11 mouse cellular contexts compared by ENCODE assay signal in genomic region chr2:157074186-157074724, GRCm38 (mm10). TPM values are rescaled to one million over a fixed set of nuclear protein-coding genes. Genes with fewer than 3 reads are reported as not detected.
DNase-seq lines count a peak whose midpoint lies in the region; ATAC-seq lines count a peak whose summit lies in the region.
"Had no signal": no experiment of that assay in that cellular context is flagged by ENCODE, and none has a peak within 500 bp of the region (broad histone marks: within the 10 kb centered on the region; RNA-seq: fewer than 3 reads in every experiment).

No protein-coding gene starts in this region.

- peak overlapping the region; percentile 44 for H3K27ac ChIP-seq in heart, embryonic 12.5 days (ENCODE audit: poor library complexity, severe bottlenecking)
- peak overlapping the region; percentile 40; the same call in 1 of the 2 replicates for H3K27ac ChIP-seq in embryonic facial prominence, embryonic 13.5 days
- peak overlapping the region; percentile 96 for H3K27ac ChIP-seq in lung, embryonic 15.5 days

- no peaks in the 10 kb centered on the region for H3K27me3 ChIP-seq in heart, embryonic 12.5 days (replicated peaks)
- no peaks in the 10 kb centered on the region for H3K27me3 ChIP-seq in embryonic facial prominence, embryonic 13.5 days
- H3K27me3 ChIP-seq in lung, embryonic 15.5 days: no peaks in the 10 kb centered on the region

- H3K4me1 ChIP-seq in heart, embryonic 12.5 days (replicated peaks): peaks cover 82% of the 10 kb centered on the region
- peaks cover 85% of the 10 kb centered on the region for H3K4me1 ChIP-seq in embryonic facial prominence, embryonic 13.5 days
- peaks cover 82% of the 10 kb centered on the region for H3K4me1 ChIP-seq in lung, embryonic 15.5 days

- no peak overlapping the region for H3K4me3 ChIP-seq in heart, embryonic 12.5 days
- H3K4me3 ChIP-seq in embryonic facial prominence, embryonic 13.5 days: no peak overlapping the region
- peak overlapping the region; percentile 15 for H3K4me3 ChIP-seq in lung, embryonic 15.5 days

- H3K9me3 ChIP-seq in heart, embryonic 12.5 days (replicated peaks): no peaks in the 10 kb centered on the region
- H3K9me3 ChIP-seq in embryonic facial prominence, embryonic 13.5 days: no peaks in the 10 kb centered on the region
- no peaks in the 10 kb centered on the region for H3K9me3 ChIP-seq in lung, embryonic 15.5 days

- DNase-seq in heart, postnatal 25 days (ENCODE audit: low spot score): no peak
- peak; percentile 52 for DNase-seq in adipocyte (ENCODE audit: low spot score)
- no peak for DNase-seq in frontal cortex, postnatal 25 days (ENCODE audit: low spot score in 2 of 2)
- DNase-seq in thymus, postnatal 25 days: no peak
- DNase-seq in left cerebral cortex, adult 8-10 months (ENCODE audit: low spot score in 2 of 2): no peak

- no peak for ATAC-seq in heart, embryonic 12.5 days (ENCODE audit: insufficient number of reproducible peaks, low FRiP score)
- no peak for ATAC-seq in embryonic facial prominence, embryonic 13.5 days (ENCODE audit: insufficient number of reproducible peaks, insufficient read depth, low FRiP score, low TSS enrichment, low read depth)
- no peak for ATAC-seq in lung, embryonic 15.5 days (ENCODE audit: borderline replicate concordance, extremely low read depth, low FRiP score, low TSS enrichment)

- WGBS in heart, embryonic 12.5 days: 78% methylated on average over 9 of the region's 9 CpGs
- 69% methylated on average over 9 of the region's 9 CpGs for WGBS in embryonic facial prominence, embryonic 13.5 days
- 65% methylated on average over 9 of the region's 9 CpGs for WGBS in lung, embryonic 15.5 days

- 0 out of 2 replicates have a peak overlapping the region, but pooled peaks have one; percentile 25 for H3K9ac ChIP-seq in heart, embryonic 12.5 days
- H3K9ac ChIP-seq in embryonic facial prominence, embryonic 13.5 days: 0 out of 2 replicates have a peak overlapping the region, but pooled peaks have one; percentile 22
- H3K9ac ChIP-seq in lung, embryonic 15.5 days: peak overlapping the region; percentile 2; the same call in 1 of the 2 replicates

- H3K36me3 ChIP-seq in heart, embryonic 12.5 days: 0 out of 2 replicates have a peak, but pooled peaks cover 5% of the 10 kb centered on the region
- peaks cover 25% of the 10 kb centered on the region; the same call in 1 of the 2 replicates for H3K36me3 ChIP-seq in embryonic facial prominence, embryonic 13.5 days
- H3K36me3 ChIP-seq in lung, embryonic 15.5 days: no peaks in the 10 kb centered on the region; the same call in 1 of the 2 replicates

- intact Hi-C loops in heart, postnatal 25 days (cut with DNase I): no loop called here

- peak overlapping the region; percentile 3; the same call in 1 of the 2 replicates for H3K4me2 ChIP-seq in heart, embryonic 12.5 days
- peak overlapping the region; percentile 96 for H3K4me2 ChIP-seq in embryonic facial prominence, embryonic 13.5 days
- peak overlapping the region; percentile 79 for H3K4me2 ChIP-seq in lung, embryonic 15.5 days

RNA-seq across cellular contexts. Expression of gene Soga1, which starts 4.8 kb away (rescaled TPM):
- 4.5 and 5.2 TPM in 2 replicates for polyA plus RNA-seq in heart, embryonic 12.5 days (2016; fragmentation: Nextera tagmentation; extraction: Ambion mirVana)
- 10 to 100 TPM; 11.9 to 14.1 TPM for total RNA-seq in heart, postnatal 25 days (2021)
- polyA plus RNA-seq in embryonic facial prominence, embryonic 13.5 days (2015; fragmentation: Nextera tagmentation; extraction: Ambion mirVana): 4.6 and 7.1 TPM in 2 replicates
- 4.1 and 5.1 TPM in 2 replicates for polyA plus RNA-seq in lung, embryonic 15.5 days (2015; fragmentation: Nextera tagmentation; extraction: Ambion mirVana)
- total RNA-seq in left cerebral cortex, adult 8-10 months (2022): 10 to 100 TPM; 19.4 to 25.6 (median 22.0) TPM

RNA-seq across cellular contexts. Expression of gene Tldc2, which starts 12.6 kb away (rescaled TPM):
- not detected in 2 replicates for polyA plus RNA-seq in heart, embryonic 12.5 days (2016; fragmentation: Nextera tagmentation; extraction: Ambion mirVana)
- not detected for total RNA-seq in heart, postnatal 25 days (2021)
- not detected in 2 replicates for polyA plus RNA-seq in embryonic facial prominence, embryonic 13.5 days (2015; fragmentation: Nextera tagmentation; extraction: Ambion mirVana)
- not detected in 2 replicates for polyA plus RNA-seq in lung, embryonic 15.5 days (2015; fragmentation: Nextera tagmentation; extraction: Ambion mirVana)
- not detected for total RNA-seq in left cerebral cortex, adult 8-10 months (2022)
- total RNA-seq: heart, adult 18-20 months; MEL had no signal
- polyA plus RNA-seq: neural tube, embryonic 11.5 days had no signal

Comparison
In these comparisons a context has a peak if more than half of its experiments do, and no peak if none do; other contexts are left out.
1. H3K27ac ChIP-seq: peak in every context shown above with its lines; median percentile 96 in lung, embryonic 15.5 days; 44 in heart, embryonic 12.5 days; 40 in embryonic facial prominence, embryonic 13.5 days.
2. H3K4me2 ChIP-seq: peak in every context shown above with its lines; median percentile 96 in embryonic facial prominence, embryonic 13.5 days; 79 in lung, embryonic 15.5 days; 3 in heart, embryonic 12.5 days.